Mouse (Mus musculus) G1E (cell line): ENCODE data around the gene Ppp2r5d.

Experiments used
- CTCF ChIP-seq: IDR thresholded peaks from 2 replicates; pipeline ENCODE4 v1.5.1; 2012; ENCODE audit warnings: low read depth, low read length, inconsistent platforms, mixed read lengths
- GATA1 ChIP-seq: IDR thresholded peaks from 2 replicates; pipeline ENCODE4 v1.6.1; 2012; ENCODE audit warnings: borderline replicate concordance, low read length, inconsistent platforms, mixed read lengths
- GATA2 ChIP-seq: IDR thresholded peaks from 2 replicates; pipeline ENCODE4 v1.6.1; 2012; ENCODE audit warnings: low read depth, low read length, inconsistent platforms, borderline replicate concordance

- TF ChIP-seq GATA1, result no peak
- no peak for TF ChIP-seq GATA2
- no peak for TF ChIP-seq CTCF
These were observed 42.9 kb downstream of the Ppp2r5d start for GRCm38 (mm10) chr17:46661981-46662380.
